Mouse (Mus musculus) ZHBTc4 (cell line): Measurements from ENCODE around the gene Zbtb18.

Experiments
- DNase-seq: peaks from one replicate; pipeline ENCODE4 v3.0.0-alpha.2; 2011; ENCODE audit warnings: low read depth, low spot score

The Zbtb18 gene

DNA sequence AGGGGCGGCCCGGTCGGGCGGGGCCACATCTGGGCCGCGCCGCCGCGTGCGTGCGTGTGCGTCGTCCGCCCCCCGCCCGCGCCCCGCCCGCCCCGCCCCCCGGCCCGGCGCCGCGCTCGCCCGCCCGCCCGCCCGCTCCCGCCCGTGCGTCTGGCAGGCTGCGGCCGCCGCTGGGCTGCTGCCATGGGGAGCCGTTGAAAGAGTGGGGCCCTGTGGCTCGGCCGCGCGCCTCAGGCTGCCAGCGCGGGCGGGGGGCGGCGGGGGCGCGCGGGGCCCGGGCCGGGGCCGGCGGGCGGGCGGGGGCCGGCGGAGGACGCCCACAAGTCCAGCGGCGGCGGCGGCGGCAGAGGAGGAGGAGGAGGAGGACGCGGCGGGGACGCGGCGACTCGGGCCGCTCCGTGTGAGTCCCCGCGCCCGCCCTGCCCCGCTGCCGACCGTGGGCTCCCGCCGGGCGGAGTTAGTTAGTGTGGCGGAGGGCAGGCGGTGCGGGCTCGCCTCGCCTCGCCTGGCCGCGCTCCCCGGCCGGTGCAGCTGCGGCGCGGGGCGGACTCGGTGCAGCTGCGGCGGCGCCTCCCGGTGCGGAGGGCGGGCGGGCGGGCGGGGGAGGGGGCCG is at the start of gene Zbtb18:
TSS of gene Zbtb18 (plus strand) at position 156 of the 613 bp plus-strand sequence.
- peak; percentile 44 for DNase-seq

DNA sequence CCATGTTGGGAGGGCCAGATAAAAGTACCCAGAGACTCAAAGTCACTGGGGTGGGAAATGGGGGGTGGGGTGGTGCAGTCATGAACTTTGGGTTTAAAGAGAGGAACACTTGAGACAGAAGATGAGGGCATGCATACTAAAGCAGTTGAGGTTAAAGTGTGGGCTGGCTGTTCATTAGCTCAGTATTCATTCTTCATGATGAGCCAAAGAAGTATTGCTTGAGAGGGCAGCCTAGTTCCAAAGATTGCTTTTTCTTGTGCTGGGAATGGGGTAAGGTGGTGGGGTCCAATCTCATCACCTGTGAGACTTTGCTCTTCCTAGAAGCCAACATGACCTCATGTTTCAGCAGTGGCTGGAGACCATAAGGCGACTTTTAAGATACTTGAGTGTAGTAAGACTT is 44.7 kb upstream of the Zbtb18 start:
- no peak for DNase-seq

DNA sequence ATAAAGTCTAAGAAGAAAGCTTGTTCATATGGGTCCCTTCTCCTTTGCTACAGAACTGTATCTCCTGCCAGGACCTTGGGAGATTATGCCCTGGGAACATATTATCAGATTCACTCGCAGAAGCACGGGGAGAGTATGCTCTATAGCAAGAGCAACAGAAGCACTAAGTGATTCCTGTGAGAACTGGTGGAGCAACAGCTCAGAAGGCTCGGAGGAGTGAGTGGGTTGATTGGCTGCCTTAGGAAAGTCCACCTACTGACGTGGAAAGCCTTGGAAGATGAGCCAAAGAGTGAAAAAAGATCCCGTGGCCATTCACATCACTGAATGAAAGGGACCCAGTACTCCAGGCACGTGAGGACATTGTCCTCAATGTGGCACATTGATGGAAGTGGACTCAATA is 37.0 kb upstream of the Zbtb18 start:
- DNase-seq = no peak

DNA sequence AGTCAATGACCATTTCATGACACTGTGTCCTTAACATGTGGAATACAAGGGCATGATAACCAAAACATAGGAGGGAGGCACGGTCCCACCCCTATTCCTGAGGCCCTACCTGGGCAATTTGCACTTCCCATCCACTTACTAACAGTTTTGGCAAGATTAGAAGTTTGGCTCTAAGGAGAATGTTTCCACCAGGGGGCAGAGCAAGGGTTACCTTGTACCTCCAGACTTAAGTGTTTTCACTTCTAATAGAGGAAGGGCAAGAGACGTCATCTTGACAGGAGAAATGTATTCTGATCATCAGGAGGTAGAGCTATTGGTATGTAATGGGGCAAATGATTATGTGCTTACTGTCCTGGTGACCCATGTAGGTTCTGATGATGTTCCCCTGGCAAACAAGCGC is 33.5 kb upstream of the Zbtb18 start:
- peak; percentile 21 for DNase-seq

DNA sequence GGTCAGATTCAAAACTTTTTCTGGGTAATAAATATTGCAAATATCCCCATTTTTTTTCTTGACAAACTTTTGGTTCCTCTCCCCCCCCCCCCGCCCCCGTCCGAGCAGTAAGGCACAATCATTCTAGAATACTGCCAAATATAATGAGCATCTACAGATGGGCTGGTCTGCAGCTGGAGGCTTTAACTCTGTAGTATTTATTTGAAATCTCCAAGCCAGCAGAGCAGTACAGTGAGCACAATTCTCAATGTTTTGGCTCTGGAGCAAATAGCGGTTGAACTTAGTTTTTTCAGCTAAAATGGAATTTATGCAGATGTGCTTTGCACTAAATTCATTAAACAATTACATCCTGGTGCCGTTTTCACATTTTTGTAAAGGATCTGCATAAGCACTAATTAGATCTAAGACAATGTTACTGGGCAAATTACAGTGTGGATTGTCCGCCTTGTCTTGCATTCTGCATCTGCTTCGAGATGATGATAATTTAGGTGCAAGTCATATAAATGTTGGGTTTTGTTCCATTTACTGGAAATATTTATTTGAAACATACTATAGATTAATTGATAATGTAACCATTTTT is 31.3 kb upstream of the Zbtb18 start:
- no peak for DNase-seq

DNA sequence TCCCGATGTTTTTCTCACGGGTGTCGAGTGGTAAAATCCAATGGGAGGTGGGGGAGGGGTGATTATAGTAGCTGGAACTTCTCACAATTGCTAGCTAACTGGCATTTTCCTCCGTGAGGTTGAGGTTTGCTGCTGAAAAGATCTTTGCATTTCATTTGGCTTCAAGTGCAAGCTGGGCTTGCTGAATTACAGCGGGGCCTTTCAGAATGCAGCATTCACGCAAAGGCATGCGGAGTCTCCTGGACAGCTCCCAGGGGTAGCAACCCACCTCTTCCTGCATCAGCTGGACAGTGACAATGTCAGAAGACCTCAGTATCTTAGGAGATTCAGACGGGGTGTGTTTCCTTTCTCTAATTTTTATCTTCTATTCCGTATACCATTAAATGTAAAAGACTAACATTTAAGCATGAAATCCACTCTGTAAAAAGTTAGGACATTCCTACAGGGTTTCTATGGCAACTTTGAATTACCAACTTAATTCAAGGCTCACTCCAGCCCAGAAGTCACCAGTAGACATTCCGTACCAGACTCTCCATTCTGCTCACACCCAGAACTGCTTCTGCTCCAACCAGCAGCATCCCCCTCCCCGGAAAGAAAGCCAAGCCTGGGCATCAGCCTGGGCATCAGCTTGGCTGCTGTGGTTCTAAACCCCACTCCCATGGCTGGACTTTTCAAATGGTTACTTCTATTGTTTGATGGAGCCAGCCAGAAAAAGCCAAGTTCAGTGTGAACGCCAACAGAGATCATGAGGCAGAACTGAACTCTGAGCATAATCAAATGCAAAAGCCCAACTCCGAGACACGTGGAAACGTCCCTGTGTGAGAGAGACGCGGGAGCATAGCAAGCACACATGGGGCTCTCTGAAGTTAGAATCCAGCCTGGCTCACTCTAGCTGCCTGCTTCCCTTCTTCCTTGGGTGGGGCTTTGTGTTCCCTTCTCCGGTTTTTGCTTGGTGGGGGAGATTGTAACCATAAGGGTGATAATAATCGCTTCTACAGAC is 30.5 kb upstream of the Zbtb18 start:
- no peak for DNase-seq

DNA sequence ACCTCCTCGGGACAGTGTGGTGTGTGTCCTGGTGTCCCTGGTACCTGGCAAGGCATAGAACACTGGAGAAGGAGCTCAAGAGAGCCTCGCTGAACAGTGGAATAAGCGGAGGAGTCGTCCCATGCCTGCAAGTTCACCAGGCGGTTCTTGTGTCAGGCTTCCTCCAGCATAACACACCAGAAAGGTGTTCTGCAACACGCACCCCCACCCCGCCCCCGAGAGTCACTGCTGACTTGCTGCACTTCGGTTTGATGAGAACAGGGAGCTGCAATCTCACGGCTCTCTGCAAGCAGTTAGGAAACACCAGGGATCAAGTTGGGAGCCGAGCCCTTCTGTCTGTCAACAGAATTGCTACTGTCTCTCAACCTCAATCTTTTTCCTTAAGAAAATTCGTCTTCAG is 22.8 kb upstream of the Zbtb18 start:
- no peak for DNase-seq

DNA sequence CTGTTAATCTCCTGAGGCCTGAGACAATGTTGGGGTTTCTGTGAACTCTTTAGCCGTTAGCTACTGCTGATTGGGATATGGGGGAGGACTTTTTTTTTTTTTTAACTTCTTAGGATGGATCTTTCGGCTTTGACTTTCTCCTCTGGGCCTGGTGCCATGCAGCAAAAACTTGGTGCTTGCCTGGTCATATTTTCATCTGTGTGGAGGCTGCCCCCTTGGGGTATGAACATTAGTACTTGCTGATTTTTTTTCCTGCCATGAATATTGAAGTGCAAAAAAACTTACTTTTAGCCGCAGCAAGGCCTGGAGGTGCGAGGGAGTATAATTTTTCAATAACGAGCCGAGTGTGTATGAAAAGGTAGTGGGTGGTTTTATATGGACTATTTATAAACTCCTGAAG is 22.0 kb upstream of the Zbtb18 start:
- no peak for DNase-seq

DNA sequence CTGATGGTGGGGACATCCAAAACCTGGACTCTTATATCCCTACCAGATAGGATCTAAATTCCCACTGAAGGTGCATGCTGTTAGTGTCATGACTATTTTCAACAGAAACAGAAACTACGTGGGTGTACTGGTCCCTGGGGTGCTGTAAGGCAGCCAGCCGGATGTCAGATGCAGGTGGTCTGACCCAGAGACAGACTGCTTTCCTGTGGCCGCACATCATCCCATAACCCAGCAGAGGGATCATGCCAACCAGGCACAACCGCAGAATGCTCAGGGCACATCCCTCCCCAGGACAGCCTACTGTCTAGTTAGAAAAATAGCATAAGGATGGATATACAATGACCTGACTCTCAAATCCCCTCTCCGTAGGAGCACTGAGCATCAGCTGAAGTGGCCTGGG is 14.3 kb upstream of the Zbtb18 start:
- no peak for DNase-seq

DNA sequence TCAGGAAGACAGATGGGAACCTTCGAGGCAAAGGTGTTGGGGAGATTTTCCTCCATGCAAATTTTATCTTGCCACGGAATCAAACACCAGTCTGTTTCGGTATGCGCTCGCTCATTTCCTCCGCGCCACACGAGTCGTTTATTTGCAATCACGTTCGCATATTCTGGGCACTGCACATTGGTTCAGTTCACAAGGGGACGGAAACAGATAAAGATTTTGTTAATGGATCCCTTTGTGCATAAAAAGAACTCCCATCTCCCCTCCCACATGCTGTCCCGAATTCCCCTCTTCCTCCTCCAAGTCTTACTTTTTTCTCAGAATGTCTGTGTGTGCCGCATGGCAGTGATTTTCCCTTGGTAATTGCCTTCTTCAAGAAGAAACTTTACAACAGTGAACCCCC is 13.8 kb upstream of the Zbtb18 start:
- DNase-seq = no peak

DNA sequence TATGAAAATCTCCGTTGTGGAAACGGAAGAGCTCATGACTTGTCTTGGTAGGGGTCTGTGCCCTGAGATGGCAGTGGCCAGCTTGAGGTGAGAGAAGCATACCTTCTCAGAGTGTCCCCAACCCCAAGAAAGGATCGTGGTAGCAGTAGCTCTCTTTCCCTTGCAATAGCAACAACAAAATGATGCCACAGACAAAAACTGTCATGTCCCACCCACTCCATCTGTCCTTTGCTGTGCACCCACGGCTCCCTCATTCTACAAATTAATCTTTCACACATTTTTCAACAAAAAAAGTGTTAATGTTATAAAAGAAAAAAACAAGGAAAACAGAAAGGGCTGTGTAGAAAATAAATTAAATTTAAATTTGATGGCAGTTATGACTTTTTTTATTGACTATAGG is 13.1 kb upstream of the Zbtb18 start:
- DNase-seq = no peak

DNA sequence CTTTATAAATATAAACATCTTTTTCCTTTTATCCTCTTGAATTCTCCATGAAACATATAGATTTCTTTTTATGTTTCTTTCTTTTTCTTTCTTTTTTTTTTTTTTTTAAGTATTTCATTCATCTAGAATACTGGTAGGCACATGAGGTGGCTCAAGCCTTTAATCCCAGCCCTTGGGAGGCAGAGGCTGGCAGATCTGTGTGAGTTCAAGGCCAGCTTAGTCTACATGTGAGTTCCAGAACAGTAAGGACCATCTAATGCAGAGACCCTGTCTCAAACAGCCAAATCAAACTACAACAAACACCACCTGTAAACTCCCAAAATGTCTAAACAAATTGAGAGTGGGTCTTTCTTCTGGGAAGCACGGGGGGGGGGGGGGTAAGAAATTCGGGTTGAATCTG is 1.7 kb upstream of the Zbtb18 start:
- DNase-seq = no peak

DNA sequence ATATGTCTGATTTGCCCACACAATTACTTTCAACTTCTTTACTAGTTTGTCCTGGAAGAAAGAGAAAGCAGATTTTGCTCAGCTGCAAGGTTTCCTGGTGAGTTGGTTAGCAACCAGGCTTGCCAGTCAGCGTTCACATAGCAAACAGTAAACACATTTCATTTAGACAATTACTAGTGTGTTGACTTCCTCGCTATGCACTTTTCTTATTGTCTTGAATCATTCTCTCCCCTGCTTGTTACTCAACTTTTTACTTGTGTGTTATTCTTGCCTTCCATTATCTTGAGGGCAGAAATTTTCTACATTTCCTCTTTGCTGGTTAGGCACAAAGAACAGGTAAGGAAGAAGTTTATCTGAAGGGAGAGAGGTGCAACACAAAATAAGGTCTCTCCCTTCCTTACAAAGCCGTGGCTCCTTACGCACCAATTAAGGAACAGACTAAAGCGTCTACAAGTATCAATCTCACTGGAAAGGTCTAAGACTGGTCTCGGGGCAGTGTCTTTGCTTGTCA is 1.1 kb upstream of the Zbtb18 start:
- no peak for DNase-seq

DNA sequence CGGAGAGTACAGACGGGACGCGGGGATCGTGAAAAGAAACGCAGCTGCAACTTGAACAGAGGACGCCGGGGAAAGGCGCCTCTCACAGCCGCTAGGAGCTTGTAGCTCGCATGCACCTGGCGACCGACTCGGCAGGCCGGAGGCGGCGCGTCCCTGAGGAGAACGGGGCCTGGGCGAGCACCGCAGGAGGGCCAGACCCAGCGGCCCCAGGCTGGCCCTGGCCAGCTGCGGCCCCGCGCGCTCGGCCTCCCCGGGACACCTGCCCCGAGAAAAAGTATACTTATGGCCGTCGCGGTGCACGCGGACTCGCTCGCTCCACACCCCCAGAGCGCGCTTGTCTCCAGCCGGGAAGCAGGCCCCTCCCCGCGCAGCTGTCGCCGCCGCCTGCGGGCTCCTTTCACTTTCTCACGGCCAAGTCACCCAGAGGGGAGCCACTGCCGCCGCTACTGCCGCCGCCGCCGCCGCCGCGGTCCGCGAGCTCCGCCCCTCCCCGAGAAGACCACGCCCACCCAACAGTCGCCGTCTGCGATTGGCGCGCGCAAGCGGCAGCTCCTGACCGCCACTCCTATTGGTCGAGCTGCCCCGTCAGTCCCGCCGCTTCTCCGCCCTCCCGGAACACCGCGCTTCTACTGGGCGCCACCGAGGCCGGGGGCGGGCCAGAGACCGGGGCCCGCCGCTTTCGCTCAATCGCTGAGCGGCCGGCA is 507 bp upstream of the Zbtb18 start:
- peak; percentile 98 for DNase-seq

DNA sequence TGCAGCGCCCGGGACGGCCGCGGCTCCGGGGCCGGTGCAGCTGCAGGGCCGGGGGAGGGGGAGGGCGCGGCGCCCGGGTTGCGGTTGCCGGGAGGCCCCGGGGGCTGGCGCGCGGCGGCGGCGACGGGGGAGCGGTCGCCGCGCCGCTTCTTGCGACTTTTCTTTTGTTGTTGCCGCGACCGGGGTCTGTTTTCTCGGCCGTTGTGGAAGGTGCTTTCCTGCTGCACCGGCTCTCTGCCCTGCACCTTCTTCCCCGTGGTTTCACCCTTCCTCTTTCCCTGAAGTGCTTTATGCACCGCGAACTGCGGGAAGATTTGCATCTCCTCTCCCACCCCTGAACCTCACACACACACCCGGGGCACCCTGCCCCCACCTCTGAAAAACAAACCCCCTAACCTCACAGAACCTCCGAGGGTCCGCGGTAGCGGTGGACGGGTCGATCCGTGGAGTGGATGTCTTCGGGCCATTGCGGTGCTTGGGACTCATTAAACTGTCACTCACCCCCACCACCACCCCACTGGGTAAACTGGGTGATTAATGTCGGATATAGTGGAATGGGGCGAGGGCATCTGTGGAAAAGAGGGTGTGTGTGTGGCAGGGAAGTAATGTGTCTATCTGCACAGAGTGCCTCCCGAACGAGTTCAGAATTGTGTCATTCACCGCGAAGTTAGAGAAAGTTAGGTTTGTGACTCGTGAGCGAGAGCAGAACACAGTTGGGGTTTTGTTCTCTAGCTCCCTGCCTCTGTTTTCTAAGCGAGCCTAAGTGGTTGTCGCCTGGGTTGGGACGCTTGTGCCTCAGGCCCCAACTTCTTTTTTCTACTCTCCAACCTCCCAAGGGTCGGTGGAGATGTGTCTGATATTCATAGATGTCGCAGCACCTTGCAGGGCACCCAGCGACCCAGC is 921 bp downstream of the Zbtb18 start:
- peak; percentile 32 for DNase-seq

DNA sequence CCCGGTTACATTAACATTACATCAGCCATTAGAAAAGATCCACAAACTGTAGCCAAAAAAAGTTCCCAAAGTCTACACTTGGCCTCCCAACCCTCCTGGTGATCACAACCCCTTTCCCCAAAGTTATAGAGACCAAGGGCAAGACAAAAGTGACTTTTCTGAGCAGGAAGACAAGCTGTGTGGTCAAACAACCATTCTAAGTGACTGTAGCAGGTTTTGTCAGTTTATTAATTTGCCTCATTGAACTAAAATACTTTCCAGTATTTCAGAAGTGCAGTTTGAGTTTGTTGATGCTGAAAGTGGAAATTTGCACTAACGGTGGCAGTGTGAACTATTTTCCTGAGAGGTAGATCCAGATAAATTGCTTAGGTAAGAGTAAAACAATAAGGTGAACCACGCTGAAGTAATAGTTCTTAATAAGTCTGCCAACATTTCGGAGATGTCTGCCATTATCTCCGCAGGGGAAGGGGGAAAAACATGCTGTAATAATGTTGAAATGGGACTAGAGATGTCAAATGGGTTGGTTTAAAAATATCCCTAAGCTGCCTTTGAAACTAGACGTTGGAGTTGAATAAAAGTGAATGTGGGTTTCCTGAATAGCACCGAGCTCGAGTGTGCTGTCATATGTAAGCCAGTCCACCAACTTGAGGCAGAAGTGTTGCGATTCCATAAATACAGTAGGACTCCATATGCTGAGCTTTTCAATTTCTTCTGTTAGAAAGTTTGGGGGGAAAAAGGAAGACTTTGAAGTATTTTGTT is 1.8 kb downstream of the Zbtb18 start:
- no peak for DNase-seq

DNA sequence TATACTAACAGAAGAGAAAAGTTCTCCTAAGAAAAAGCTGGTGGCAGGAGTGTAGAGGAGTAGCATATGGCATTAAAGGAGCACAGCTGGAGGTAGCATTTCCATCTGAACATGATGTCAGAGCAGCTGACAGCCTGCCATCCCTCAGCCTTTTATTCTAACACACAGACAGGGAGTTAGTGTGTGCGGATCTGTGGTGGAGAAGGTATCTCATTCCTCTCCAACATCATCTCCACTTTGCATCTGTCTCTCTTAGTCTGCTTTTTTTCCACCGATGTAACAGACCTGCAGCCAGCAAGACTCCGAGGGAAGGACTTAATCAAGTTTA is 2.3 kb downstream of the Zbtb18 start:
- DNase-seq = no peak

DNA sequence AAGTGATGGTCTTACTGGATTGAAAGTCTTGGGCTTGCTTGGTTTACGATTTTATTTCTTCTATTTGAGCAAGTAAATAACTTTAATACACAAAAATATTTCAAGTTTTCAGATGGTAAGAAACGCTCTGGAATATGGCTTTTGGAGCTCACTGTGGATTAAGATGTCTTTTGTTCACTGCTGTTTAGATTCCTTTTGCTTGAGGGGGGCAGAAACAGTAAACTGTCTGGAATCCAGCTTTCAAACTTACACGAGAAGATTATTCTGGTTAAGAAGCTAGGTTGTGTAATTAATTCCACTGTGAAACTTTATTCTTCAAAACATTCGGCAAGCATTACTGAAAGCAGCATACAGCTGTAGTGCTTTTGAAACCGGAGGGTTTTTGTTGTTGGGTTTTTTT is 2.8 kb downstream of the Zbtb18 start:
- DNase-seq = no peak

DNA sequence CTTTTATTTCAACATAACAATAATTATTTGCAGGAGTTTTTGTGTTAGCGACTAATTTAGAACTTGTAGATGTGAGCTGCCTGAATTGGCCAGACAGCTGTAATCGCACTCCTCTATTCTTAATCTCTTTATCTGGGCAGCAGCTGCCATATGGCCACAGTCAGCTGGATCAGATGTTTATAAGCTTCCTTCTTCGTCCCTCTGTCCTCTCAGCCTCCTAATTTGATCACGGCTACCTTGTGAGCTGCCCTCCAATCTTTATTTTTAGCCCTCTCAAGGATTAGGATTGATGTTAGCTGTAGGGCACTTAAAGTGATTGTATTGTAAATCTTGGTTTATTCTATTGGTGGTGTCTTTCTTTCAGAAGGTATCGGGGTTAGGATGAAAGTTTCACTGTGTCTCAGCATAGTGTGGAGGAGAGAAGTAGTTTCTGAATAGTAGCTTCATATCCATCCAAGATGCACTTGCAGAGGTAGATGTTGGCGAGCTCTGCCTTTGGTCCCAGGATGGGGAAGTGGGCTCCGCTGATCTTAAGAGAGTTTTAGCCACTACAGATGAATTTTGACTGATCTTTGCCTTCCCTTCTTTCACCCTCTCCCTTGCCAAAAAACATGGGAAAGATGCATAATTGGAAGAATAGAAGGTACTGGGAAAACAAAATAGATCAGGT is 3.4 kb downstream of the Zbtb18 start:
- DNase-seq = no peak

DNA sequence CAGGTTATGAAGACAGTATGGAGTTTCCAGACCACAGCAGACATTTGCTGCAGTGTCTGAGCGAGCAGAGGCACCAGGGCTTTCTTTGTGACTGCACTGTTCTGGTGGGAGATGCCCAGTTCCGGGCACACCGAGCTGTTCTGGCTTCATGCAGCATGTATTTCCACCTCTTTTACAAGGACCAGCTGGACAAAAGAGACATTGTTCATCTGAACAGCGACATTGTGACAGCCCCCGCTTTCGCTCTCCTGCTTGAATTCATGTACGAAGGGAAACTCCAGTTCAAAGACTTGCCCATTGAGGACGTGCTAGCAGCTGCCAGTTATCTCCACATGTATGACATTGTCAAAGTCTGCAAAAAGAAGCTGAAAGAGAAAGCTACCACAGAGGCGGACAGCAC is 4.9 kb downstream of the Zbtb18 start:
- DNase-seq = no peak
